Mouse (Mus musculus) heart, embryonic 14.5 days (tissue): Measurements from ENCODE around the gene Flt3l. TPM values are rescaled to one million over a fixed set of nuclear protein-coding genes. Genes with fewer than 3 reads are reported as not detected.

Experiments used
- ATAC-seq: fragments of 200-750 bp; cut with Nextera tagmentation; 2 replicates; pipeline ENCODE4 v1.8.0; 2017; ENCODE audit warnings: low read depth, moderate TSS enrichment; ENCODE audit not compliant: insufficient number of reproducible peaks, insufficient read depth, low FRiP score
- H3K27ac ChIP-seq, 2 experiments: fragments of 200-500 bp in 1 of 2; fragments of 300-500 bp in 1 of 2; sonication (generic) in 1 of 2; replicated peaks in 1 of 2; 2 replicates each; pipeline ENCODE4 v1.5.1; 2012 to 2014; ENCODE audit warnings: low read depth in 2 of 2, low read length in 2 of 2, control low read depth in 1 of 2, mild to moderate bottlenecking in 1 of 2, mixed read lengths in 1 of 2; ENCODE audit not compliant: control insufficient read depth in 1 of 2, insufficient read depth in 1 of 2
- H3K27me3 ChIP-seq: fragments of 300-500 bp; sonication (generic); 2 replicates; pipeline ENCODE4 v1.6.1; 2014; ENCODE audit warnings: mild to moderate bottlenecking, low read length, control low read depth; ENCODE audit not compliant: control insufficient read depth, insufficient read depth
- H3K36me3 ChIP-seq: fragments of 300-500 bp; sonication (generic); 2 replicates; pipeline ENCODE4 v1.6.1; 2014; ENCODE audit warnings: mild to moderate bottlenecking, control low read depth, low read length, mixed read lengths; ENCODE audit not compliant: control insufficient read depth, insufficient read depth
- H3K4me1 ChIP-seq, 2 experiments: fragments of 200-500 bp in 1 of 2; fragments of 300-500 bp in 1 of 2; sonication (generic) in 1 of 2; 2 replicates each; pipeline ENCODE4 v1.6.1; 2012 to 2014; ENCODE audit warnings: low read length in 2 of 2, control low read depth in 1 of 2, mixed read lengths in 1 of 2; ENCODE audit not compliant: control insufficient read depth in 2 of 2, insufficient read depth in 2 of 2
- H3K4me2 ChIP-seq: fragments of 300-500 bp; sonication (generic); 2 replicates; pipeline ENCODE4 v1.6.1; 2014; ENCODE audit warnings: mild to moderate bottlenecking, low read length
- H3K4me3 ChIP-seq, 2 experiments: fragments of 200-500 bp in 1 of 2; fragments of 300-500 bp in 1 of 2; sonication (generic) in 1 of 2; 2 replicates each; pipeline ENCODE4 v1.5.1; 2012 to 2014; ENCODE audit warnings: low read length in 2 of 2, mild to moderate bottlenecking in 2 of 2, control low read depth in 1 of 2, low read depth in 1 of 2, moderate library complexity in 1 of 2; ENCODE audit not compliant: control insufficient read depth in 1 of 2, insufficient read depth in 1 of 2
- H3K9ac ChIP-seq: fragments of 300-500 bp; sonication (generic); 2 replicates; pipeline ENCODE4 v1.6.1; 2014; ENCODE audit warnings: mild to moderate bottlenecking, low read length
- H3K9me3 ChIP-seq: fragments of 300-500 bp; sonication (generic); 2 replicates; pipeline ENCODE4 v1.6.1; 2016; ENCODE audit warnings: low read length, control low read depth; ENCODE audit not compliant: control insufficient read depth
- WGBS: fragments of 180-500 bp; shearing (Covaris S2); extraction: QIAGEN DNeasy Blood & Tissue Kit; methylation state at CpG from one replicate; pipeline ENCODE4 v1.1.7; 2014; 5-methylcytosine and 5-hydroxymethylcytosine counted together
- microRNA counts: library from miRNA; unstranded; fragments of <30 nt; microRNA quantifications from one replicate; lab custom pipeline; 2016
- microRNA-seq: library from miRNA; unstranded; fragments of <30 nt; microRNA quantifications from one replicate; pipeline ENCODE4, GENCODE M21; 2016
- polyA plus RNA-seq: library from polyadenylated mRNA; unstranded; fragments of >200 nt; fragmentation: Nextera tagmentation; extraction: Ambion mirVana; gene quantifications from 2 replicates; pipeline ENCODE4 v1.2.1, GENCODE M21; 2014

The Flt3l gene
- polyA plus RNA-seq, 1 experiment from 2014 or later = 1.3 TPM

DNA sequence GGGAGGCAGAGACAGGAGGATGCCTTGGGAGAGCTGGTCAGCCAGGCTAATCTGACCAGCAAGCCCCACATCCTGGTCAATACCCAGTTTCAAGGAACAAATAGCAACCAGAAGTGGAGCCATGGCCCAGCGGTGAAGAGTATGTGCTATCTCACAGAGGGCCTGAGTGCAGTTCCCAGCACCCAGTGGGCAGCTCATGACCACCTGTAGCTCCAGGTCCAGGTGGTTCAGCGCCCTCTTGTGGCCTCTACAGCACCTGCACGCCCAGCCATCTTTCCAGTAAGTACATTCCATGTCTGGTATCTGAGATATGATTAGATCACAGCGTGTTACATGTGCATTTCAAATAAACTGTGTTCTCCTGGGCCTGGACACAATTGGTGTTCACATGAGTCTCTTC, 50.1 kb downstream of the Flt3l start:
- H3K27me3 ChIP-seq = no peaks in the 10 kb centered on the region
- H3K4me1 ChIP-seq = peaks cover 9 to 10% of the 10 kb centered on the region in 2 experiments; a peak in 2 of 4 replicates
- H3K36me3 ChIP-seq = peaks cover 67% of the 10 kb centered on the region
- no peak overlapping the region for H3K4me3 ChIP-seq
- no peak for ATAC-seq
- no peaks in the 10 kb centered on the region for H3K9me3 ChIP-seq
- WGBS = 77% methylated on average over 4 of the region's 4 CpGs
- H3K4me2 ChIP-seq = no peak overlapping the region
- no peak overlapping the region for H3K27ac ChIP-seq
- no peak overlapping the region for H3K9ac ChIP-seq

DNA sequence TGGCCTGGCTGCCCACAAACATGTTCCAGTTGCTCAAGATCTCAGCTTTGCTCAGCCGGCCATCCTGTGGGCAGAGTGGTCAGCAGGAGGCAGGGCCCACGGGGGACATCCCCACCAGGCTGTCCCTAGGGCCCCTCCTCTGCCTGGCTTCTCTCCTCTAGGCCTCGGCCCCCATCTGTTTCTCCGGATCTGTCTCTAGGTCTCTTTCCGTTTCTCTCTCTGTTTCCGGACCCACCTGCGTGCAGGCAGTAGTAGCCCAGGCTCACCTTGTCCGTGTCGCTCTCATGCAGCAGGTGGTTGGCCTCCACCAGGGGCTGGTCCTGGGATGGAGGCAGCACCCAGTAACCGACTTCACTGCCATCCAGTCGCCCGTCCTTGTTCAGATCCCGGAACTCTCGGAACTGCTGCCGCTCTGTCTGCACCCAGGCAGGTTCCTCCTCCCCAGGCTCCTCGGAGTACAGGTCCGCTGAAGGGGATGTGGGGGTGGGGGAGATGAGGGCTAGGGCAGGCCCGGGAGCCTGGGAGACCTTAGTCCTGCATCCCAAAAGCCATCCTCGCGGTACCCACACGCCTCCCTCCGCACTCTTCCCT, 52.8 kb downstream of the Flt3l start:
- WGBS = 79% methylated on average over 22 of the region's 22 CpGs
- H3K9ac ChIP-seq = no peak overlapping the region

DNA sequence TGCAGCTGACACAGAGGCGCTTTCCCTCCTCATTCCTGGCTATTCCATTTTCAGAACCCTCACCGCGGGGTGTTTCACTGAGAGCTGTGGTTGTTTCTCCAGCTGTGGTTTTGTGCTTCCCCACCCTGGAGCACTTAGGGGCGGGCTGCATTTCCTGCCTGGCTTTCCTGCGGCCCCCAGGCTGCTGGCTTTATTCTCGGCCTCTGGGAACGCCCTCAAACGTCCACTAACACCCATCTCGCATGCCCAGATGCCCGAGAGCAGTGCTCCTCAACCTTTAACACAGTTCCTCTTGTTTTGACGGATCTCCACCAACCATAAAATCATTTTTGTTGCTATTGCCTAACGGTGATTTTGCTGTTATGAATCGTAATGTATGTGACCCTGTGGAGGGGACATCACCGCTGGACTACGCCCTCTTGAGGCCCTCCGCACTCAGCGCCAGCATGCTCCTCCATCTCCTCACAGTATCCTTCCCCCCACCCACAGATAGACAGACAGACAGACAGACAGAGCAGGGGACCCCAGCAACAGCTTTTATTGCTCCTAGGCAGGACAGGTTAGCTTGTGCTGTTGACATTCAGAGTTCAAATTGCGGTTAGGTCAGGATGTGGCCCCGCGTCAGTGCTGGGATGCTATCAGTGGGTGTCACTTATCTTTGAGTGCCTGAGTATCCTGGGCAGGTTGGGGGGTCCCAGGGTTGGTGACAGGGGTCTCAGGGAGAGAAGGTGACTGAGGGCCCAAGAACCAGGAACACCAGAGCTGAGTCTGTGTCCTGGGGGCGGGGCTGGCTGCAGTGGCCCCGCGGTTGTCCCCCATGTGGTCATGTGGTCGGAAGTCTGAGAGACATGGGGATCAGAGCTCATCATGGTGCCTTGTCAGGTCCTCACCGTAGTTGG, 53.6 kb downstream of the Flt3l start:
- peaks cover 0 to 7% of the 10 kb centered on the region in 2 experiments; a peak in 2 of 4 replicates for H3K4me1 ChIP-seq
- ATAC-seq = no peak; the same call in 1 of the 2 replicates
- no peak overlapping the region for H3K4me2 ChIP-seq
- H3K27me3 ChIP-seq = no peaks in the 10 kb centered on the region
- H3K9ac ChIP-seq = no peak overlapping the region
- WGBS = 62% methylated on average over 25 of the region's 25 CpGs
- H3K27ac ChIP-seq = peak overlapping the region; percentile 23 to 25; a peak in 1 of 4 replicates
- peaks cover 60% of the 10 kb centered on the region for H3K36me3 ChIP-seq
- H3K4me3 ChIP-seq = no peak overlapping the region
- H3K9me3 ChIP-seq = no peaks in the 10 kb centered on the region

More for the DNA sequence above, 52.8 kb downstream of the Flt3l start:
- H3K27me3 ChIP-seq = no peaks in the 10 kb centered on the region
- ATAC-seq = no peak
- H3K27ac ChIP-seq = no peak overlapping the region
- H3K9me3 ChIP-seq = no peaks in the 10 kb centered on the region
- H3K4me2 ChIP-seq = no peak overlapping the region
- H3K4me3 ChIP-seq = no peak overlapping the region
- peaks cover 61% of the 10 kb centered on the region for H3K36me3 ChIP-seq
- peaks cover 0 to 6% of the 10 kb centered on the region in 2 experiments; a peak in 2 of 4 replicates for H3K4me1 ChIP-seq

GRCm38 (mm10) chr7:45081016-45081415, 55.2 kb downstream of the Flt3l start:
- H3K4me1 ChIP-seq = peaks cover 2 to 8% of the 10 kb centered on the region in 2 experiments
- no peak overlapping the region for H3K27ac ChIP-seq
- H3K36me3 ChIP-seq = peaks cover 60% of the 10 kb centered on the region
- no peak for ATAC-seq
- H3K27me3 ChIP-seq = no peaks in the 10 kb centered on the region
- no peak overlapping the region for H3K4me2 ChIP-seq
- H3K4me3 ChIP-seq = no peak overlapping the region
- no peaks in the 10 kb centered on the region for H3K9me3 ChIP-seq
- WGBS = 53% methylated on average over 5 of the region's 5 CpGs
- no peak overlapping the region for H3K9ac ChIP-seq

GRCm38 (mm10) chr7:45079856-45080255, 56.4 kb downstream of the Flt3l start:
- Histone ChIP-seq H3K36me3 (peaks cover 57% of the 10 kb centered on the region), H3K4me2 (no peak overlapping the region), H3K27ac (no peak overlapping the region), H3K9ac (no peak overlapping the region), H3K9me3 (no peaks in the 10 kb centered on the region), H3K27me3 (no peaks in the 10 kb centered on the region), H3K4me3 (no peak overlapping the region), H3K4me1 (peaks cover 14 to 20% of the 10 kb centered on the region in 2 experiments)
- WGBS = under 1% methylated on average over 10 of the region's 10 CpGs
- no peak for ATAC-seq

MicroRNA genes within 50 kb of the gene (microRNA counts, 519-probe panel; counts per million panel counts)
- microRNA mmu-miR-150 (lab: Ali Mortazavi, UCI) = 322 counts per million, percentile 70 among the panel's probes with 10 or more counts

Small RNAs within 50 kb of the gene (microRNA-seq; reads per million reads assigned to microRNA genes)
- gene Mir150 = 16.8 reads per million, percentile 29 among the genes with 10 or more reads in this experiment
- gene Mir5121 = 9.5 reads per million, percentile 21 among the genes with 10 or more reads in this experiment
- gene Mir7055 = not detected

Other genes starting within 250 kb of the Flt3l start
- gene Med25, start 243.7 kb downstream of the Flt3l start, polyA plus RNA-seq = 52.6 and 59.5 TPM in 2 replicates
- 11.9 and 14.5 TPM in 2 replicates for gene Fuz, start 240.4 kb downstream of the Flt3l start, polyA plus RNA-seq
- gene Ap2a1, start 206.9 kb downstream of the Flt3l start, polyA plus RNA-seq = 54.0 and 58.8 TPM in 2 replicates
- not detected in 2 replicates for gene Tsks, start 193.2 kb downstream of the Flt3l start, polyA plus RNA-seq
- gene Cpt1c, start 161.6 kb downstream of the Flt3l start, polyA plus RNA-seq = 8.0 and 11.1 TPM in 2 replicates
- gene Prmt1, start 149.9 kb downstream of the Flt3l start, polyA plus RNA-seq = 134 and 145 TPM in 2 replicates
- 57.6 and 60.9 TPM in 2 replicates for gene Irf3, start 138.8 kb downstream of the Flt3l start, polyA plus RNA-seq
- gene Bcl2l12, start 137.7 kb downstream of the Flt3l start, polyA plus RNA-seq = 34.7 and 35.4 TPM in 2 replicates
- gene Scaf1, start 120.1 kb downstream of the Flt3l start, polyA plus RNA-seq = 36.2 and 36.8 TPM in 2 replicates
- 98.6 and 108 TPM in 2 replicates for gene Rras, start 118.5 kb downstream of the Flt3l start, polyA plus RNA-seq
- 6.7 and 8.7 TPM in 2 replicates for gene Prr12, start 83.6 kb downstream of the Flt3l start, polyA plus RNA-seq
- gene Nosip, start 74.0 kb downstream of the Flt3l start, polyA plus RNA-seq = 48.5 and 53.8 TPM in 2 replicates
- 13.4 and 14.5 TPM in 2 replicates for gene Prrg2, start 73.8 kb downstream of the Flt3l start, polyA plus RNA-seq
- gene Rcn3, start 44.2 kb downstream of the Flt3l start, polyA plus RNA-seq = 218 and 262 TPM in 2 replicates
- gene Fcgrt, start 32.6 kb downstream of the Flt3l start, polyA plus RNA-seq = 50.5 and 53.8 TPM in 2 replicates
- gene Rps11, start 12.0 kb downstream of the Flt3l start, polyA plus RNA-seq = 1,053 and 1,103 TPM in 2 replicates
- gene Rpl13a, start 7.7 kb downstream of the Flt3l start, polyA plus RNA-seq = 878 and 918 TPM in 2 replicates
- 0.34 and 0.58 TPM in 2 replicates for gene Gm45713, start 201 bp downstream of the Flt3l start, polyA plus RNA-seq
- gene Pih1d1, start 17.9 kb upstream of the Flt3l start, polyA plus RNA-seq = 86.3 and 94.5 TPM in 2 replicates
- gene Aldh16a1, start 18.2 kb upstream of the Flt3l start, polyA plus RNA-seq = 27.8 and 31.2 TPM in 2 replicates
- 5.3 and 7.8 TPM in 2 replicates for gene Slc17a7, start 27.5 kb upstream of the Flt3l start, polyA plus RNA-seq
- not detected in 2 replicates for gene Gfy, start 43.1 kb upstream of the Flt3l start, polyA plus RNA-seq
- 0.61 TPM in 1 of 2 replicates, not detected in the other for gene Pth2, start 44.6 kb upstream of the Flt3l start, polyA plus RNA-seq
- gene Ccdc155, start 68.5 kb upstream of the Flt3l start, polyA plus RNA-seq = 0.32 and 0.54 TPM in 2 replicates
- 0.65 and 1.7 TPM in 2 replicates for gene Dkkl1, start 75.7 kb upstream of the Flt3l start, polyA plus RNA-seq
- gene Tead2, start 79.3 kb upstream of the Flt3l start, polyA plus RNA-seq = 106 and 111 TPM in 2 replicates
- 1.7 and 1.9 TPM in 2 replicates for gene Cd37, start 102.7 kb upstream of the Flt3l start, polyA plus RNA-seq
- 0.38 TPM in 1 of 2 replicates, not detected in the other for gene Slc6a16, start 104.7 kb upstream of the Flt3l start, polyA plus RNA-seq
- gene Slc6a21, start 141.1 kb upstream of the Flt3l start, polyA plus RNA-seq = not detected in 2 replicates
- gene Trpm4, start 197.3 kb upstream of the Flt3l start, polyA plus RNA-seq = 11.1 and 12.4 TPM in 2 replicates
- 24.1 and 28.3 TPM in 2 replicates for gene Hrc, start 198.9 kb upstream of the Flt3l start, polyA plus RNA-seq
- gene Ppfia3, start 230.6 kb upstream of the Flt3l start, polyA plus RNA-seq = 2.7 and 2.8 TPM in 2 replicates
- gene Lin7b, start 234.2 kb upstream of the Flt3l start, polyA plus RNA-seq = 1.0 and 1.1 TPM in 2 replicates